Mouse (Mus musculus): ENCODE results near the gene Mrpl22. TPM values are rescaled to one million over a fixed set of nuclear protein-coding genes. Genes with fewer than 3 reads are reported as not detected.

The Mrpl22 gene
- polyA plus RNA-seq (2012; rRNA removed), result 50.0 and 50.1 TPM in 2 replicates

- Histone ChIP-seq H3K4me3 (ENCODE audit: insufficient read depth, low read length) (peak within 1 kb of the TSS; percentile 88), H3K27ac (ENCODE audit: insufficient read depth, low read length) (no peak within 1 kb of the TSS), H3K4me1 (ENCODE audit: control insufficient read depth, insufficient read depth, low read length) (peaks cover 5% of the 10 kb centered on the region; the same call in 1 of the 2 replicates)
- no peak for TF ChIP-seq CTCF (IDR thresholded peaks at IDR 0.05; ENCODE audit: extremely low read depth, insufficient read depth, low read length)
- peak; percentile 64; the same call in 1 of the 2 replicates for TF ChIP-seq POLR2A (IDR thresholded peaks at IDR 0.05; ENCODE audit: extremely low read depth, insufficient read depth, low read length)
Observed at GRCm38 (mm10) chr11:58171459-58172091, at the start of gene Mrpl22. Gene Mrpl22, plus strand, starts transcription at chr11:58171661.

- TF ChIP-seq POLR2A (IDR thresholded peaks at IDR 0.05; ENCODE audit: extremely low read depth, insufficient read depth, low read length) (no peak), CTCF (IDR thresholded peaks at IDR 0.05; ENCODE audit: extremely low read depth, insufficient read depth, low read length) (no peak)
- no peak overlapping the region for H3K27ac ChIP-seq (ENCODE audit: insufficient read depth, low read length)
- no peaks in the 10 kb centered on the region for H3K4me1 ChIP-seq (ENCODE audit: control insufficient read depth, insufficient read depth, low read length)
- no peak overlapping the region for H3K4me3 ChIP-seq (ENCODE audit: insufficient read depth, low read length)
Observed at GRCm38 (mm10) chr11:58123711-58124110, 47.8 kb upstream of the Mrpl22 start.

GRCm38 (mm10) chr11:58125021-58125420, 46.4 kb upstream of the Mrpl22 start:
- TF ChIP-seq CTCF (IDR thresholded peaks at IDR 0.05; ENCODE audit: extremely low read depth, insufficient read depth, low read length) (no peak), POLR2A (IDR thresholded peaks at IDR 0.05; ENCODE audit: extremely low read depth, insufficient read depth, low read length) (no peak)
- no peak overlapping the region for H3K27ac ChIP-seq (ENCODE audit: insufficient read depth, low read length)
- no peak overlapping the region for H3K4me3 ChIP-seq (ENCODE audit: insufficient read depth, low read length)
- no peaks in the 10 kb centered on the region for H3K4me1 ChIP-seq (ENCODE audit: control insufficient read depth, insufficient read depth, low read length)

GRCm38 (mm10) chr11:58126397-58127160, 44.9 kb upstream of the Mrpl22 start:
- Histone ChIP-seq H3K27ac (ENCODE audit: insufficient read depth, low read length) (no peak overlapping the region), H3K4me1 (ENCODE audit: control insufficient read depth, insufficient read depth, low read length) (no peaks in the 10 kb centered on the region), H3K4me3 (ENCODE audit: insufficient read depth, low read length) (no peak overlapping the region)
- TF ChIP-seq POLR2A (IDR thresholded peaks at IDR 0.05; ENCODE audit: extremely low read depth, insufficient read depth, low read length), result no peak
- no peak for TF ChIP-seq CTCF (IDR thresholded peaks at IDR 0.05; ENCODE audit: extremely low read depth, insufficient read depth, low read length)

- TF ChIP-seq POLR2A (IDR thresholded peaks at IDR 0.05; ENCODE audit: extremely low read depth, insufficient read depth, low read length) (no peak), CTCF (IDR thresholded peaks at IDR 0.05; ENCODE audit: extremely low read depth, insufficient read depth, low read length) (no peak)
- Histone ChIP-seq H3K4me1 (ENCODE audit: control insufficient read depth, insufficient read depth, low read length) (no peaks in the 10 kb centered on the region), H3K4me3 (ENCODE audit: insufficient read depth, low read length) (no peak overlapping the region), H3K27ac (ENCODE audit: insufficient read depth, low read length) (no peak overlapping the region)
Observed at GRCm38 (mm10) chr11:58127544-58127943, 43.9 kb upstream of the Mrpl22 start.

GRCm38 (mm10) chr11:58129302-58129843, 42.1 kb upstream of the Mrpl22 start:
- Histone ChIP-seq H3K4me3 (ENCODE audit: insufficient read depth, low read length) (no peak overlapping the region), H3K4me1 (ENCODE audit: control insufficient read depth, insufficient read depth, low read length) (no peaks in the 10 kb centered on the region), H3K27ac (ENCODE audit: insufficient read depth, low read length) (no peak overlapping the region)
- TF ChIP-seq POLR2A (IDR thresholded peaks at IDR 0.05; ENCODE audit: extremely low read depth, insufficient read depth, low read length) (no peak), CTCF (IDR thresholded peaks at IDR 0.05; ENCODE audit: extremely low read depth, insufficient read depth, low read length) (no peak)

GRCm38 (mm10) chr11:58132026-58132425, 39.4 kb upstream of the Mrpl22 start:
- H3K27ac ChIP-seq (ENCODE audit: insufficient read depth, low read length), result no peak overlapping the region
- no peak for TF ChIP-seq CTCF (IDR thresholded peaks at IDR 0.05; ENCODE audit: extremely low read depth, insufficient read depth, low read length)
- TF ChIP-seq POLR2A (IDR thresholded peaks at IDR 0.05; ENCODE audit: extremely low read depth, insufficient read depth, low read length), result no peak
- H3K4me3 ChIP-seq (ENCODE audit: insufficient read depth, low read length), result no peak overlapping the region
- no peaks in the 10 kb centered on the region for H3K4me1 ChIP-seq (ENCODE audit: control insufficient read depth, insufficient read depth, low read length)

- Histone ChIP-seq H3K4me3 (ENCODE audit: insufficient read depth, low read length) (no peak overlapping the region), H3K4me1 (ENCODE audit: control insufficient read depth, insufficient read depth, low read length) (no peaks in the 10 kb centered on the region), H3K27ac (ENCODE audit: insufficient read depth, low read length) (no peak overlapping the region)
- no peak for TF ChIP-seq CTCF (IDR thresholded peaks at IDR 0.05; ENCODE audit: extremely low read depth, insufficient read depth, low read length)
- TF ChIP-seq POLR2A (IDR thresholded peaks at IDR 0.05; ENCODE audit: extremely low read depth, insufficient read depth, low read length), result no peak
Observed at GRCm38 (mm10) chr11:58134869-58135268, 36.6 kb upstream of the Mrpl22 start.

- TF ChIP-seq CTCF (IDR thresholded peaks at IDR 0.05; ENCODE audit: extremely low read depth, insufficient read depth, low read length) (no peak), POLR2A (IDR thresholded peaks at IDR 0.05; ENCODE audit: extremely low read depth, insufficient read depth, low read length) (no peak)
Observed at GRCm38 (mm10) chr11:58135296-58135695, 36.2 kb upstream of the Mrpl22 start.

More at GRCm38 (mm10) chr11:58135296-58135695, 36.2 kb upstream of the Mrpl22 start:
- Histone ChIP-seq H3K4me1 (ENCODE audit: control insufficient read depth, insufficient read depth, low read length) (no peaks in the 10 kb centered on the region), H3K27ac (ENCODE audit: insufficient read depth, low read length) (no peak overlapping the region), H3K4me3 (ENCODE audit: insufficient read depth, low read length) (no peak overlapping the region)
